Mouse (Mus musculus) ovary, postnatal 10 days (tissue): ENCODE results near the gene Tesk1.

Source experiments
- DNase-seq: peaks from one replicate; pipeline ENCODE4 v3.0.0; 2022; ENCODE audit warnings: low spot score

Gene Tesk1

GRCm38 (mm10) chr4:43419801-43420281 is 21.9 kb upstream of the Tesk1 start:
- no peak for DNase-seq

GRCm38 (mm10) chr4:43420305-43420704 is 21.4 kb upstream of the Tesk1 start:
- no peak for DNase-seq

GRCm38 (mm10) chr4:43421632-43422240 is 20.0 kb upstream of the Tesk1 start:
- no peak for DNase-seq

- no peak for DNase-seq
Observed at GRCm38 (mm10) chr4:43423267-43423934, 18.3 kb upstream of the Tesk1 start.

- no peak for DNase-seq
Observed at GRCm38 (mm10) chr4:43424072-43424471, 17.7 kb upstream of the Tesk1 start.

- DNase-seq = no peak
Observed at GRCm38 (mm10) chr4:43425197-43425596, 16.5 kb upstream of the Tesk1 start.

GRCm38 (mm10) chr4:43425648-43426380 is 15.9 kb upstream of the Tesk1 start:
- no peak for DNase-seq

- no peak for DNase-seq
Observed at GRCm38 (mm10) chr4:43426487-43426886, 15.3 kb upstream of the Tesk1 start.

- no peak for DNase-seq
Observed at GRCm38 (mm10) chr4:43427501-43428179, 14.1 kb upstream of the Tesk1 start.

- DNase-seq = no peak
Observed at GRCm38 (mm10) chr4:43428180-43428861, 13.4 kb upstream of the Tesk1 start.

- DNase-seq = no peak
Observed at GRCm38 (mm10) chr4:43428946-43429345, 12.8 kb upstream of the Tesk1 start, which contains the start of gene Fam166b. TSS of gene Fam166b (minus strand) at chr4:43429134.

GRCm38 (mm10) chr4:43431690-43432089 is 10.0 kb upstream of the Tesk1 start:
- no peak for DNase-seq

- no peak for DNase-seq
Observed at GRCm38 (mm10) chr4:43432832-43433231, 8.9 kb upstream of the Tesk1 start.

GRCm38 (mm10) chr4:43442044-43442443 is 305 bp downstream of the Tesk1 start:
- DNase-seq = peak; percentile 99

GRCm38 (mm10) chr4:43442456-43443361 is 970 bp downstream of the Tesk1 start:
- no peak for DNase-seq

GRCm38 (mm10) chr4:43443511-43443910 is 1.8 kb downstream of the Tesk1 start:
- no peak for DNase-seq

- no peak for DNase-seq
Observed at GRCm38 (mm10) chr4:43447251-43447650, 5.5 kb downstream of the Tesk1 start.

- no peak for DNase-seq
Observed at GRCm38 (mm10) chr4:43448554-43448953, 6.8 kb downstream of the Tesk1 start.

GRCm38 (mm10) chr4:43452315-43452714 is 10.6 kb downstream of the Tesk1 start:
- DNase-seq = no peak

- DNase-seq = no peak
Observed at GRCm38 (mm10) chr4:43453413-43453812, 11.7 kb downstream of the Tesk1 start.
